Mouse (Mus musculus) midbrain, embryonic 12.5 days (tissue): ENCODE results near the gene Gtpbp6. TPM values are rescaled to one million over a fixed set of nuclear protein-coding genes. Genes with fewer than 3 reads are reported as not detected.
A peak's percentile ranks its signal among the peaks of the same experiment; 100 is the strongest.
"Not testable (repeated sequence)": the region's sequence is repeated elsewhere in the genome, so short reads cannot be mapped to it uniquely, and the experiment has no call there.

Experiments used
- ATAC-seq: fragments of 200-750 bp; cut with Nextera tagmentation; 2 replicates; pipeline ENCODE4 v1.8.0; 2017; ENCODE audit warnings: low read depth, moderate TSS enrichment, moderate library complexity; ENCODE audit not compliant: low FRiP score
- H3K27ac ChIP-seq: fragments of 300-500 bp; sonication (generic); replicated peaks from 2 replicates; pipeline ENCODE4 v1.5.1; 2016; ENCODE audit warnings: mild to moderate bottlenecking
- H3K27me3 ChIP-seq: fragments of 300-500 bp; sonication (generic); 2 replicates; pipeline ENCODE4 v1.6.1; 2016; ENCODE audit warnings: mild to moderate bottlenecking
- H3K36me3 ChIP-seq: fragments of 300-500 bp; sonication (generic); 2 replicates; pipeline ENCODE4 v1.6.1; 2016
- H3K4me1 ChIP-seq: fragments of 300-500 bp; sonication (generic); 2 replicates; pipeline ENCODE4 v1.6.1; 2016
- H3K4me2 ChIP-seq: fragments of 300-500 bp; sonication (generic); replicated peaks from 2 replicates; pipeline ENCODE4 v1.6.1; 2016; ENCODE audit warnings: mild to moderate bottlenecking, moderate library complexity
- H3K4me3 ChIP-seq: fragments of 300-500 bp; sonication (generic); 2 replicates; pipeline ENCODE4 v1.5.1; 2016; ENCODE audit warnings: mild to moderate bottlenecking
- H3K9ac ChIP-seq: fragments of 300-500 bp; sonication (generic); replicated peaks from 2 replicates; pipeline ENCODE4 v1.6.1; 2016; ENCODE audit warnings: mild to moderate bottlenecking, moderate library complexity
- H3K9me3 ChIP-seq: fragments of 300-500 bp; sonication (generic); 2 replicates; pipeline ENCODE4 v1.6.1; 2016; ENCODE audit warnings: mild to moderate bottlenecking
- WGBS: fragments of 180-500 bp; shearing (Covaris S2); methylation state at CpG from one replicate; pipeline ENCODE4 v1.1.7; 2016; 5-methylcytosine and 5-hydroxymethylcytosine counted together
- polyA plus RNA-seq: library from polyadenylated mRNA; unstranded; fragments of >200 nt; fragmentation: Nextera tagmentation; extraction: Ambion mirVana; gene quantifications from 2 replicates; pipeline ENCODE4 v1.2.1, GENCODE M21; 2016

Gtpbp6 gene
- polyA plus RNA-seq, 1 experiment from 2014 or later = 43.8 TPM

DNA sequence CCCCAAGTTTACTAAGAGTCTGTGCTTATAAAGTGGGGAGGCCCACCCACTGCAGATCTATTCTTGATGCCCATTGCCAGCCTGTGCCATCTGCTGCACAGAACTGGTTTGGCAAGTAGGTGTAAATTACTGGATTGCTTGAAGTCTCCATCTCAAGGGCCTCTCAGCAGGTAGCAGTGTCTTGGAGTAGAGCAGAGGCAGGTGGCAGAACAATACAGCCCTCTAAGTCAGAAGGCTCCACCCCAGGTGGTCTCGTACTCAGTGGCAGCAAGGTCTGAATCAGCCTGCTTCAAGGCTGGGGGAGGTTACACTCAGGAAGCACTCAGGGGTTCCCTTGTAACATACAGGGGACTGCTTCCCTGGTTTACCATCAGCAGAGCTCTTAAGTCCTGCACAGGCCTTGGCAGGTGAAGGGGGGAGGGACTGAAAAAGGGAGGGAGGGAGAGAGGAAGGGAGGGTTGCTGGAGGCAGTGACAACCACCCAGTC, 9.0 kb downstream of the Gtpbp6 start:
- Histone ChIP-seq H3K4me3 (no peak overlapping the region), H3K4me1 (peaks cover 25% of the 10 kb centered on the region), H3K27me3 (peaks cover 27% of the 10 kb centered on the region), H3K27ac (no peak overlapping the region), H3K4me2 (no peak overlapping the region), H3K9ac (no peak overlapping the region), H3K36me3 (peaks cover 14% of the 10 kb centered on the region), H3K9me3 (no peaks in the 10 kb centered on the region)
- ATAC-seq = no peak
- WGBS = 30% methylated on average over 1 of the region's 1 CpGs

GRCm38 (mm10) chr5:110094847-110095213, 13.2 kb downstream of the Gtpbp6 start:
- peak overlapping the region; percentile 66 for H3K9ac ChIP-seq
- H3K9me3 ChIP-seq = no peaks in the 10 kb centered on the region
- H3K27ac ChIP-seq = no peak overlapping the region; the same call in 1 of the 2 replicates
- peak; percentile 25 for ATAC-seq
- H3K4me1 ChIP-seq = peaks cover 6% of the 10 kb centered on the region
- 8% methylated on average over 4 of the region's 4 CpGs for WGBS
- peak overlapping the region; percentile 71 for H3K4me2 ChIP-seq
- H3K36me3 ChIP-seq = no peaks in the 10 kb centered on the region
- H3K27me3 ChIP-seq = peaks cover under 1% of the 10 kb centered on the region; the same call in 1 of the 2 replicates
- H3K4me3 ChIP-seq = peak overlapping the region; percentile 54

GRCm38 (mm10) chr5:110094030-110094846, 13.8 kb downstream of the Gtpbp6 start, which contains the start of gene Gm35315:
Gm35315 (minus strand) TSS chr5:110094420.
- no peaks in the 10 kb centered on the region for H3K9me3 ChIP-seq
- H3K4me3 ChIP-seq = peak within 1 kb of the TSS; percentile 54
- H3K9ac ChIP-seq = peak within 1 kb of the TSS; percentile 66
- 2% methylated on average over 25 of the region's 25 CpGs for WGBS
- peak within 1 kb of the TSS; percentile 52; the same call in 1 of the 2 replicates for H3K27ac ChIP-seq
- no peaks in the 10 kb centered on the region for H3K36me3 ChIP-seq
- no peaks in the 10 kb centered on the region for H3K27me3 ChIP-seq
- peak within 1 kb of the TSS; percentile 71 for H3K4me2 ChIP-seq
- peaks cover 6% of the 10 kb centered on the region for H3K4me1 ChIP-seq
- ATAC-seq = peak; percentile 97

GRCm38 (mm10) chr5:110091546-110091945, 16.5 kb downstream of the Gtpbp6 start:
- no peak overlapping the region for H3K4me2 ChIP-seq
- no peaks in the 10 kb centered on the region for H3K27me3 ChIP-seq
- no peak for ATAC-seq
- no peak overlapping the region for H3K9ac ChIP-seq
- H3K9me3 ChIP-seq = no peaks in the 10 kb centered on the region
- H3K4me1 ChIP-seq = peaks cover 4% of the 10 kb centered on the region; the same call in 1 of the 2 replicates
- no peaks in the 10 kb centered on the region for H3K36me3 ChIP-seq
- 78% methylated on average over 2 of the region's 2 CpGs for WGBS
- H3K4me3 ChIP-seq = no peak overlapping the region
- H3K27ac ChIP-seq = no peak overlapping the region

DNA sequence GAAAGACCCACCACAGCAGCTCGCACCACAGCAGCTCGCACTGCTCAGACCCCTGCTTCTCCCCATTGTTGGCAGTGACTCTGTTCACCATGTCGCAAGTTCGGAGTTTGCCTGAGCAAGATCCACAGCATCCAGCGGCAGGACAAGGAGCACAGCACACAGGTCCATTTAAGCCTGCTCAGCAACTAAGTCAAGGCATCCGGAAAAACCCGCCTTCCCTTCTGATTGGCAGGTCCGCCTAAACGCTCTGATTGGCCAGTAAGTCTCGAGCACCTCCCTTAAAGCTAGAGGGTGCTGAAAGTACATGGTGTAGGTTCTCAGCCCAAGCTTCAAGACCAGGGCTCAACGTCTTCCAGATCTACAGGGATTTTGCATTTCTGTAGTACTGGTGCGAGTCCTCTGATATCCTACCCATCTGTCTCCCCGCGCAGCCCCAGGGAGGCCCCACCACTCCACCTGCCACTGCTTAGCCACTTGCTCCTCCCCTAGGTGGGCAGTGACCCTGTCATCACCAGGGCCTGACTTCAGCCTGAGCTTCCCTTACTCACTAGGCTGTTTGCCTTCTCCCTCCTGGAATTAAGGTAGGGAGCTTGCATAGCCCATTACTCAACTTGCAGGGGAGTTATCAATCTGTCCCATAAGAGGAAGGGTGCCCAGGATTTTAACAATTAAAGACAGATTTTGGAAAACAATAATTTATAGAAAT, 21.7 kb downstream of the Gtpbp6 start:
- Histone ChIP-seq H3K9ac (no peak overlapping the region), H3K4me3 (no peak overlapping the region), H3K9me3 (peaks cover 19% of the 10 kb centered on the region), H3K4me1 (no peaks in the 10 kb centered on the region), H3K27me3 (no peaks in the 10 kb centered on the region), H3K36me3 (no peaks in the 10 kb centered on the region), H3K27ac (no peak overlapping the region), H3K4me2 (no peak overlapping the region)
- 38% methylated on average over 14 of the region's 14 CpGs for WGBS
- ATAC-seq = no peak

DNA sequence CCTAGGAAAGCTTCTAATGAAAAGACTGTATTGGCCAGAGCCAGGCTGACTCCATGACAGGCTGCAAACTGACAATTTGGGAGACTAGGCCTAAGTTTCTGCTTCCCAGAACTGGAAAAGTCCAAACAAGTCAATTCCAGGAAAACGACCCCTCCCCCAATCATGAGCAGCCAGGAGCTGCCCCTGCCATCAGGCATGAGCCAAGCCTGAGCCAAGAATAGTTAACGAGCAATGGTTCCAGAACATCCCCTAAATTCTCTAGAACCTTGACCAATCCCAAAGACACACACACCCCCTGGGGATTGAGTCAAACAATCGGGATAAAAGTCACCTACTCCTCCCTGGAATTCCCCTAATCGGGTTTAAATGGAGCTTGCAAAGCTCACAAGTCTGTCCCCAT, 25.0 kb downstream of the Gtpbp6 start:
- 85% methylated on average over 4 of the region's 4 CpGs for WGBS
- no peaks in the 10 kb centered on the region for H3K27me3 ChIP-seq
- no peak overlapping the region for H3K27ac ChIP-seq
- no peak overlapping the region for H3K4me3 ChIP-seq
- no peak for ATAC-seq
- no peak overlapping the region for H3K4me2 ChIP-seq
- H3K9me3 ChIP-seq = peaks cover 37% of the 10 kb centered on the region
- no peaks in the 10 kb centered on the region for H3K4me1 ChIP-seq
- no peaks in the 10 kb centered on the region for H3K36me3 ChIP-seq
- H3K9ac ChIP-seq = no peak overlapping the region

DNA sequence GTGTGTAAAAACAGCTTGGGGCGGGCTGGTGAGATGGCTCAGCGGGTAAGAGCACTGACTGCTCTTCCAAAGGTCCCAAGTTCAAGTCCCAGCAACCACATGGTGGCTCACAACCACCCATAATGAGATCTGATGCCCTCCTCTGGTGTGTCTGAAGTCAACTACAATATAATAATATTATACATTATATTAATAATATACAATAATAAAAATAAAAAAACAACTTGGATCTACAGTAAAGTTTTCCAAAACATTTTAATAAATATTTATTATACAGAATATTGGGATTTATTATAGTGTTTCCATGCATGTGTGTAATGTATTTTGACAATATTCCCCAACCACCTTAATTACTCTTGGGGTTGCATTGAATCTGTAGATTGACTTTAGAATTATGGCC, 35.6 kb downstream of the Gtpbp6 start, which contains the start of gene Gm17655:
Gene Gm17655 (minus strand): TSS at position 101 of the 400 bp plus-strand sequence.
- H3K9ac ChIP-seq, H3K4me2 ChIP-seq, H3K27ac ChIP-seq, H3K4me3 ChIP-seq, ATAC-seq, H3K27me3 ChIP-seq, H3K4me1 ChIP-seq, H3K36me3 ChIP-seq: not testable (repeated sequence)
- H3K9me3 ChIP-seq = peaks cover 37% of the 10 kb centered on the region
- 100% methylated on average over 1 of the region's 2 CpGs for WGBS

- H3K4me2 ChIP-seq = peak overlapping the region; percentile 53
- WGBS = 4% methylated on average over 19 of the region's 19 CpGs
- ATAC-seq = peak; percentile 97
These were observed 50.2 kb downstream of the Gtpbp6 start for GRCm38 (mm10) chr5:110057637-110058408.

More at GRCm38 (mm10) chr5:110057637-110058408, 50.2 kb downstream of the Gtpbp6 start:
- peak overlapping the region; percentile 46; the same call in 1 of the 2 replicates for H3K27ac ChIP-seq
- H3K27me3 ChIP-seq = no peaks in the 10 kb centered on the region
- H3K4me1 ChIP-seq = no peaks in the 10 kb centered on the region
- peak overlapping the region; percentile 59 for H3K9ac ChIP-seq
- peak overlapping the region; percentile 51 for H3K4me3 ChIP-seq
- H3K9me3 ChIP-seq = peaks cover 11% of the 10 kb centered on the region
- no peaks in the 10 kb centered on the region for H3K36me3 ChIP-seq

Other genes with a start within 250 kb of the Gtpbp6 start
- gene Gm15446, start 184.8 kb downstream of the Gtpbp6 start, polyA plus RNA-seq = 0.37 and 0.63 TPM in 2 replicates
- gene Zfp932, start 111.7 kb downstream of the Gtpbp6 start, polyA plus RNA-seq = 25.5 and 26.2 TPM in 2 replicates
- gene Gm17655, start 35.7 kb downstream of the Gtpbp6 start, polyA plus RNA-seq = 5.2 and 8.9 TPM in 2 replicates
- 1.4 TPM in 2 replicates for gene Gm35315, start 13.8 kb downstream of the Gtpbp6 start, polyA plus RNA-seq
- gene Plcxd1, start 8.2 kb downstream of the Gtpbp6 start, polyA plus RNA-seq = 1.1 and 1.3 TPM in 2 replicates
- gene Zfp605, start 1.9 kb upstream of the Gtpbp6 start, polyA plus RNA-seq = 10.9 and 12.0 TPM in 2 replicates
- gene Chfr, start 27.6 kb upstream of the Gtpbp6 start, polyA plus RNA-seq = 89.7 and 97.4 TPM in 2 replicates
- 25.3 and 27.8 TPM in 2 replicates for gene Golga3, start 68.5 kb upstream of the Gtpbp6 start, polyA plus RNA-seq
- gene Ankle2, start 122.8 kb upstream of the Gtpbp6 start, polyA plus RNA-seq = 36.9 and 39.6 TPM in 2 replicates
- 89.0 and 89.4 TPM in 2 replicates for gene Pgam5, start 161.7 kb upstream of the Gtpbp6 start, polyA plus RNA-seq
- gene Pxmp2, start 178.0 kb upstream of the Gtpbp6 start, polyA plus RNA-seq = 10.0 and 11.1 TPM in 2 replicates
- 29.6 and 31.9 TPM in 2 replicates for gene Pole, start 178.1 kb upstream of the Gtpbp6 start, polyA plus RNA-seq
- 1.2 and 1.7 TPM in 2 replicates for gene P2rx2, start 235.0 kb upstream of the Gtpbp6 start, polyA plus RNA-seq
- not detected in 2 replicates for gene Lrcol1, start 236.5 kb upstream of the Gtpbp6 start, polyA plus RNA-seq